Mouse (Mus musculus) hindbrain, embryonic 16.5 days (tissue): Measurements from ENCODE around the gene Itpripl2. TPM values are rescaled to one million over a fixed set of nuclear protein-coding genes. Genes with fewer than 3 reads are reported as not detected.

ENCODE experiments used
- polyA plus RNA-seq: library from polyadenylated mRNA; unstranded; fragments of >200 nt; fragmentation: Nextera tagmentation; extraction: Ambion mirVana; gene quantifications from 2 replicates; pipeline ENCODE4 v1.2.1, GENCODE M21; 2015

Itpripl2 gene
- polyA plus RNA-seq, 1 experiment from 2014 or later: 0.89 TPM

Other genes with a start within 250 kb of the Itpripl2 start
- gene Smg1, start 248.3 kb downstream of the Itpripl2 start, polyA plus RNA-seq: 13.7 and 16.9 TPM in 2 replicates
- gene Syt17, start 43.8 kb downstream of the Itpripl2 start, polyA plus RNA-seq: 27.4 and 28.3 TPM in 2 replicates
- 104 and 116 TPM in 2 replicates for gene Coq7, start 41.4 kb upstream of the Itpripl2 start, polyA plus RNA-seq
- 7.9 and 8.0 TPM in 2 replicates for gene Tmc7, start 92.8 kb upstream of the Itpripl2 start, polyA plus RNA-seq
- 0.21 and 0.24 TPM in 2 replicates for gene Tmc5, start 105.3 kb upstream of the Itpripl2 start, polyA plus RNA-seq
- 226 and 249 TPM in 2 replicates for gene Gde1, start 213.8 kb upstream of the Itpripl2 start, polyA plus RNA-seq
- 22.9 and 29.2 TPM in 2 replicates for gene Ccp110, start 220.6 kb upstream of the Itpripl2 start, polyA plus RNA-seq
- gene Vps35l, start 248.3 kb upstream of the Itpripl2 start, polyA plus RNA-seq: 91.9 and 102 TPM in 2 replicates